Mouse (Mus musculus) naive thymus-derived CD4-positive, alpha-beta T cell, adult 2 months (primary cell): Measurements from ENCODE around the gene Cmip.
A peak's percentile ranks its signal among the peaks of the same experiment; 100 is the strongest.

Source experiments
- DNase-seq: peaks from one replicate; pipeline ENCODE4 v3.0.0-alpha.2; 2011; ENCODE audit warnings: low read depth

Gene Cmip

GRCm38 (mm10) chr8:117380796-117381195 lies 123.9 kb downstream of the Cmip start:
- no peak for DNase-seq

DNA sequence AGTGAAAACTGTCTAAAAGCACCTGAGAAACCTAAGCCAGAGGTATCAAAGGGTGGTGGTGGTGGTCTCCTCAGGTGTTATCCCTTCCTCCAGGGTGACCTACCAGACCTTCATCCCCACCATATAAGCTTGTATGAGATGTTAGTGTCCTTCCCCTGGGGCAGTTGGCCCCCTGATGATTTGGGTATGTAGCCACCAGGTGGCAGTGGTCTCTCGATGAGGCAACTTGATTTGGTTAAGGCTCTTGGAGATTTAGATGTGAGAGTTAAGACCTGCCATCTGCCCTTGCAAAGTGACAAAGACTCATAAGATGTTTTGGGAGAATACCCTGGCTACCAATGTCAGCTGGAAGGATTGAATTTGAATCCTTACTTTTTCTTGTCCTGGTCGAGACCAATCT lies 129.3 kb downstream of the Cmip start:
- DNase-seq: peak; percentile 35

DNA sequence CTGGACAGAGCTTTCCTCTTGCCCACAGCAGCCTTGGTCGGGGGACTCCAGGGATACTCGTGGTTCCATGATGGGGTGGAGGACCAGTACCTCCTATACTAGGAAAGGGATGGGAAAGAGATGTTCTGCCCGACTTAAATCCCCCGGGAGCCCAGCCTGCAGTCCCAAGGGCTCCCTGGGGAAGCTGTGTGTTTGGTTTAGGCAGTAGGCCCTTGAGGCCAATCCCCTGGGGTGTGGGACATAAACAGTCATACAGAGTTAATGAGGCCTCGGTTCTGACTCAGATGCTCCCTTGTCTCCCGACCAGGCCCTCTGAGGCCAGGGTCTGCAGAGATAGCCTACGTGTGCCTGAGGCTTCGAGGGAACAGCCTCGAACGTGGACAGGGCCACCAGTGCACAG lies 130.8 kb downstream of the Cmip start:
- DNase-seq: no peak

GRCm38 (mm10) chr8:117388370-117388769 lies 131.5 kb downstream of the Cmip start:
- no peak for DNase-seq

DNA sequence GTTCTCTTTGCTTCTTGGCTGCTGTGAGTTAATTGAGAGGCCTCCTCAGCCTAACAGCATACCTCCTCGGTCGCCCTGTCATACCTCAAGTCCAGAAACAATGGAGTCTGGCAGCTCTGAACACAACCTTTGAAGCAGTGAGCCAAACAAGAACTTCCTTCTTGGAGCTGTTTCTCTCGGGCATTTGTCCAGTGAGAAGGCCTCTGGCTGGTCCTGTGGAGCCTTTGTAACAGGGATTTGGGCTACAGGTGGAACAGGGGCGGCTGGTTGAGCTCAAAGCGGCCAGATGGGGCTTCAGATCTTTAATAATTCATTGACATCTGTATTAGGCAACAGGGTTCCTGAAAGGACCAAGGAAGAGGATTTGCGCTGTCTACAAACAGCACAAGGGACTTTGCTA lies 137.0 kb downstream of the Cmip start:
- DNase-seq: no peak

- no peak for DNase-seq
Measured at GRCm38 (mm10) chr8:117395055-117395454, 138.2 kb downstream of the Cmip start.

DNA sequence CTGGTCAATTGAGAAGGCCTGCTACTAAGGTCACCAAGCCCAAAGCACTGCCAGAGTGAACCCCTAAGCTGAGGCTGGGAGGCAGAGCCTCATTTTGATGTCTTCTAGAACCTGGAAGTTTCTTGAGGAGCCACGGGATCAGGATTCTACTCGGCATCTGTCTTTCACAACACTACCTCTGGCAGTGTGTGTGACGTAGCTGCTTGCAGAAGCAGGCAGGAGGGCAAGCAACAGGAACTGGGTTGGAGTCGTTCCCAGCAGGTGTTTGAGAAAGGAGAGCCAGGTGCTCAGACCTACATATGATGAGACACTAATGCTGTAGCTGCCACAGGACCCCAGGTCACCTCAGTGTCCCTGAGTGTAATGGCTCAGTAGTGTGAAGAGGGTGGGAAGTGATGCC lies 140.0 kb downstream of the Cmip start:
- no peak for DNase-seq

- no peak for DNase-seq
Measured at GRCm38 (mm10) chr8:117397751-117398150, 140.9 kb downstream of the Cmip start.

- no peak for DNase-seq
Measured at GRCm38 (mm10) chr8:117399229-117399628, 142.4 kb downstream of the Cmip start.

DNA sequence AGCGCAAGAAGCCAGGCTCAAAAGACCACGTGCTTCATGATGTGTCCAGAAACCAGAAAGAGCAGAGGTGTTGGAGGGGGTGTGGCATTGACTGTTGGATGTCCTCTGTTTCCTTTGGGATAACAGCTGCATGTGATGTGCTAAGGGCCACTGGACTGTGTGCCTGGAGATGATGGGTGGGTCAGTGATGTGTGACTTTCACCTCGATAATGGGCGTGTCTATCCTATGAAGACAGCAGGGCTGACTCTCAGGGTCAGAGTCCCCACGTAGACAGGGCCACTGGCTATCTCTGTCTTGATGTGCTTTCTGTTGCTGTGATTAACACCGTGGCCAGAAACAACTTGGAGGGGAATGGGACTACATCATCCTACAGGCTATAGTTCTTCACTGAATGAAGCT lies 144.0 kb downstream of the Cmip start:
- no peak for DNase-seq

DNA sequence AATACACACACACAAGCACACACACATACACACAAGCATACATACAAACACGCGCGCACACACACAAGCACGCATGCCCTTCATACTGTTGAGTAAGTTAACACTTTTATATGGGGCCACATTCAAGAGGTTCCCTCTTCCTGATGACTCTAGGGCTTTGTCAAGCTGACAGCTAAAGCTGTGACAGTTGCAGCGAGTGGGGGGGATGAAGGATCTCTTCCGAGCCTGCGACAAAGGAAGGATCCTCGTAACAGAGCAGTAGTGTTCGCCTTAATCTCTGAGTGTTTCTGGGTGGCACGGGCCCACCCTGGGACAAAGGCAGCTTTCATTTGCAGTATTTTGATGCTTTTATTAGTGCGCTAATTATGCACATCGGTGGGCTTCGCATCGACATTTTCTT lies 145.0 kb downstream of the Cmip start:
- no peak for DNase-seq

DNA sequence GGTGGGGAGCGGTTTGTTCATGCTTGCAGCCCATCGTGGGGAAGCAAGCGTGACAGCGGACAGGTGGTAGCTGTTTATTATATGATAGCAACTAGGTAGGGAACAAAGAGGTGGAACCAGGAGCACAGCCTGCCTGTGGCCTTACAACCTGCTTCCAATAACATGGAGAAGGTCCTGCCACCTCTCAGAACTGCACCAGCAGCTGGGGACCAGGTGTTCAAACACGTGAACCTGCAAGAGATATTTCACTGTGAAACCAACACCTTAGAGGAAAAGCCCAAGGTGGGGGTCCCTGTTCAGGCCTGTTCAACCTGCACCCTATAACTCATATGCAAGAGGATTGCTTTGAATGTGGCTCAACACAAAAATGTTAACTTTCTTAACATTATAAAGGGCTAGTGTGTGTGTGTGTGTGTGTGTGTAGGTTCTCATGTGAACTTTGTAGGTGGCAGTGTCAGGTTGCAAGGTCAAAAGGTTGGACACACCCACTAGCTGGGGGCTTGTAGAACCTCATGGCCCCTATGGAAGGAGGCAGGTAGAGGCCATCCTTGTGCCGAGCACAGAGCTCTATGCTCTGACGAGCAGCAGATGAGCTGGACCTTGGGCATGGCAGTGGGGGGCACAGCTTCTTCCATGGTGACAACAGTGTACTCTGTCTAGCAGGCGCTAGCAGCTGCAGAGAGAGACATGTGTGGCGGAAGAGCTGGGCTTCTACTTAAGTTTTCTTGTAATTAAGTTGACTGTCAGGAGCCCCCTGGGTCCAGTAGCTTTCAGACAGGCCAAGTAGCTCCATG lies 146.2 kb downstream of the Cmip start:
- no peak for DNase-seq

DNA sequence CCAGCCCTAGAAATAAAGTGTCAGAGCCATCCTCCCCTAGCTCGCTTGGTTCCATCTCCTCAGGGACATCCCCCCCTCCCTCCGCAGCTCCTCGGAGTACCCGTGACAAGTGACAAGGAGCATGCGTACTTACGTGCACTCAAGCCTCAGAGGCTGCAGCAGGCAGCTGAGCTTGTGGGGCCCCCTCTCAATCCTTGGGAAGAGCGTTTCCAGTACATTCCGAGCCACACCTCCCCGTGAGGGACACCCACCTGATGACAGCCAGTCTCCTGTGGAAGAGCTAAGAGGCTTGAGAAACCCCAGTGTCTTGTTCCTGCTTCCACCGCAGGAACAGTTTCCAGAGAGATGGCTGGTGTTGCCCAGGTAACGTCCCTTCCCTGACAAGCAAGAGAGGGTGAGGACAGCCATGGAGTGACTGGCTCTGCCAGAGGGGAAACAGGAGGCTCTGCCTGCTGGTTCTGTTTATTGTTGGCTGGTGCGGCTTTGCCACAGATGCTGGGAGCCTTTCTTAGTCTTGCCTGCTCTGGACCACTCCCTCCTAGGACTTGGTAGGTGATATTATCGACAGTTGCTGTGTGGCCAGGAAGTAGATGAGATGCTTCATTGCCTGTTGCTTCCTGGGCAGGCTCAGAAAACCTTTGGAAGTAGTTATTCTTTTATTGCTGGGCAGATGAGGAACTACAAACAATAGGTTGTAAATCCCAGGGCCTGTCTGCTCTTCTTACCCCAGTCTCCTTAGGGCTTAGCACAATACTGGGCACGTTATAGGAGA lies 147.0 kb downstream of the Cmip start:
- DNase-seq: no peak

GRCm38 (mm10) chr8:117406081-117406480 lies 149.2 kb downstream of the Cmip start:
- DNase-seq: no peak

- DNase-seq: no peak
Measured at GRCm38 (mm10) chr8:117408634-117409033, 151.8 kb downstream of the Cmip start.

- no peak for DNase-seq
Measured at GRCm38 (mm10) chr8:117409056-117409455, 152.2 kb downstream of the Cmip start.

DNA sequence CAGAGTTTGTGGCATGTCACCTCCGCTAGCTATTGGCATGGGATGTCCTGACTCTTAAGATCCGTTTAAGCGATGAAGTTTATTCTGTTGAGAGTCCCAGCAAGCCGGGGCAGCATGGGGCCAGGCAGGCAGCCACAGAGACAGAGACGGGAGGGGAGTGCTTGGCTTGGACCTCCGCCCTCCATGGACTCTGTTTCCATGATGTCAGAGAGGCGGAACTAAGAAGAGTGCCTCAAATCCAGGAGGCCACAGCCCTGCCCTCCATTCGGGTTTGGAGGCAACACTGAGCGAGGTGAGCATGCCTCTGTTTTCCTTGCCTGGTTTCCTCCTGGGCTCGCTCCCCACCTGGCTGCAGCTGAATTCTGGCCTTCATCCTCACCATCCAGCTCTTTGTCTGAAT lies 153.5 kb downstream of the Cmip start:
- no peak for DNase-seq

- no peak for DNase-seq
Measured at GRCm38 (mm10) chr8:117410901-117411300, 154.0 kb downstream of the Cmip start.

- no peak for DNase-seq
Measured at GRCm38 (mm10) chr8:117412232-117412631, 155.4 kb downstream of the Cmip start.

DNA sequence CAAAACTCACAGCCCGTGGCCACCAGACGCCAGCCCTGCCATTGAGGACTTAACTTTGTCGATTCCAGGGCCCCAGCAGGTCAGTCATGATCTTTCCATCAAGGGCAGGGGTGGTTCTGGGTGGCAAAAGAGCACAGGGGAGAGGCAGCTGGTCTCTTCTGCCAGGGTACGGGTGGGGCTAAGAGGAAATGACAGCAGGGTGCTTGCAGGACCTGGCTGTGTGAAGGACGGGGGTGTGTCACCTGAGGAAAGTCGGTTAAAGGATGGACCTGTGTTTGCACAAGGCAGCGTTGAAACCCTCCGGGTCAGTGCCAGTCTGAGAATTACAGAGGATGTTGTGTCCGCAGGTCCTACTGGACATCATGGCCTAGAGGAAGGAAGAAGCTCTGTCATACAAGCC lies 161.0 kb downstream of the Cmip start:
- no peak for DNase-seq

GRCm38 (mm10) chr8:117420841-117421534 lies 164.1 kb downstream of the Cmip start:
- no peak for DNase-seq

GRCm38 (mm10) chr8:117421838-117422237 lies 165.0 kb downstream of the Cmip start:
- no peak for DNase-seq

DNA sequence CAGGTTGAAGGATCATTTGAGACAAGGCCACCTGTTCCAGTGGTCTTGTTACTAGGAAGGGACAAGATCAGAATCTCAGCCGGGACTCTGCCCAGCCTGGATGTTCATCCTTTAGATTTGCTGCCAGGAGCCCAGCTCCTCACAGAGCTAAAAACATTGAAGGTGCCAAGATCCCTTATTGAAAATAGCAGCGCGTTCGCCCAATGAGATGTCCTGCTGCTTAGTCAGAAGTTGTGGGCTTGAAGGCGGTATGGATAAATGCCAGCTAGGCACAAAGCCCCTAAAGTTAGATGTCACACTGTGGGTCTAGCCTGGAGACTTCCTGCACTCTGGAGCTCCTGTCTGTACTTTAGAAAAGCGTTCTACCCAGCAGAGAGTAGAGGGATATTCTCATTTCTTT lies 165.5 kb downstream of the Cmip start:
- DNase-seq: no peak
